Mouse (Mus musculus) spleen, adult 2 months (tissue): ENCODE measurements around the gene Mfsd12. TPM values are rescaled to one million over a fixed set of nuclear protein-coding genes. Genes with fewer than 3 reads are reported as not detected.

Experiments used
- DNase-seq, 2 experiments: peaks; one replicate each; pipeline versions ENCODE4 v3.0.0 to v3.0.0-alpha.2; 2012 to 2021; ENCODE audit warnings: low spot score in 2 of 2, low read depth in 1 of 2
- H3K27ac ChIP-seq: fragments of 200-500 bp; 2 replicates; pipeline ENCODE4 v1.5.1; 2012; ENCODE audit warnings: low read length, inconsistent platforms; ENCODE audit not compliant: insufficient read depth
- H3K27me3 ChIP-seq: fragments of 200-500 bp; 2 replicates; pipeline ENCODE4 v1.6.1; 2012; ENCODE audit warnings: mild to moderate bottlenecking, moderate library complexity, low read length, inconsistent platforms; ENCODE audit not compliant: control insufficient read depth, insufficient read depth
- H3K36me3 ChIP-seq: fragments of 200-500 bp; 2 replicates; pipeline ENCODE4 v1.6.1; 2012; ENCODE audit warnings: mild to moderate bottlenecking, low read length, inconsistent platforms; ENCODE audit not compliant: control insufficient read depth, insufficient read depth
- H3K4me1 ChIP-seq: fragments of 200-500 bp; 2 replicates; pipeline ENCODE4 v1.6.1; 2011; ENCODE audit warnings: inconsistent platforms; ENCODE audit not compliant: control insufficient read depth, insufficient read depth, insufficient read length
- H3K4me3 ChIP-seq: fragments of 200-500 bp; 2 replicates; pipeline ENCODE4 v1.5.1; 2011; ENCODE audit warnings: mild to moderate bottlenecking, inconsistent platforms; ENCODE audit not compliant: insufficient read depth, insufficient read length; ENCODE audit errors: extremely low read depth
- CTCF ChIP-seq: fragments of 200-500 bp; IDR thresholded peaks from 2 replicates; pipeline ENCODE4 v1.5.1; 2011; ENCODE audit warnings: mild to moderate bottlenecking, inconsistent platforms; ENCODE audit not compliant: insufficient read depth, insufficient read length, insufficient replicate concordance; ENCODE audit errors: extremely low read depth
- POLR2A ChIP-seq: fragments of 200-500 bp; IDR thresholded peaks from 2 replicates; pipeline ENCODE4 v1.6.1; 2011; ENCODE audit warnings: low read depth, low read length, inconsistent platforms
- WGBS: fragments of 180-500 bp; shearing (Covaris S2); methylation state at CpG from one replicate; pipeline ENCODE4 v1.1.7; 2018; 5-methylcytosine and 5-hydroxymethylcytosine counted together
- polyA plus RNA-seq: library from polyadenylated mRNA; depleted of rRNA; stranded (reverse); fragments of >200 nt; gene quantifications from 2 replicates; pipeline ENCODE4 v1.2.3, GENCODE M21; 2012

The Mfsd12 gene
- polyA plus RNA-seq, 1 experiment: 20.2 TPM

GRCm38 (mm10) chr10:81355533-81355932 is 1.8 kb upstream of the Mfsd12 start:
- no peak overlapping the region for H3K4me3 ChIP-seq
- no peaks in the 10 kb centered on the region for H3K27me3 ChIP-seq
- DNase-seq: no peak
- H3K27ac ChIP-seq: no peak overlapping the region
- peaks cover 19% of the 10 kb centered on the region; the same call in 1 of the 2 replicates for H3K4me1 ChIP-seq
- TF ChIP-seq POLR2A: no peak
- TF ChIP-seq CTCF: no peak
- 87% methylated on average over 4 of the region's 4 CpGs for WGBS
- no peaks in the 10 kb centered on the region for H3K36me3 ChIP-seq

DNA sequence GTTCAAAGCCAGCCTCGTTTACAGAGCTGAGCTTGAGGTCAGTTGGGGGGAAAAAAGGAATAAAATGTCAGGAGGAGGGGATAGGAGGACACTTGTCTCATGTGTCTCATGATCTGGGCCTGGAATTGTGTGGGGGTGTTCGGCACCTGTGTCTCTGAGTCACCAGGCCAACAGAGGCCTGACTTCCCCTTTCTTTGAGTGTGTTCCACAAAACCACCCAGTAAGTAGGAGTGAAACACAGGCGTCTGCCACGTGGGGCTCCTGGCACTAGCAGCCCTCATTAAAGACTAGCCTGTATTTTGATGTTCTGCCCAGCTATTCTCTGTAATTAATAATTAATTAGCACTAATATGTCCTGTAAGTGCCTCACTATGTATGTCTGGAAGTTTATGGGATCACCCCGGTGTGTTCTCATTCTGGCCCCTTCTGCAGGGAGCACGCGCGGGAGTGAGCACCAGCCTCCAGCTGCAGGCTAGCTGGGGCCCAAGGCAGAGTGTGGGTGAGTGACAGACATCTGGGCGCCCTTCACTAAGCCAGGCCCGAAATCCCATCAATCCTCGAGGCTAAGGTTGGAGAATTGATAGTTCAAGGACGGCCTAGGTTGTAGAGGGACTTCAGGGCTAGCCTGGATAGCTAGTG is 820 bp upstream of the Mfsd12 start:
- Histone ChIP-seq H3K27me3 (no peaks in the 10 kb centered on the region), H3K4me3 (peak overlapping the region; percentile 70; the same call in 1 of the 2 replicates), H3K36me3 (no peaks in the 10 kb centered on the region), H3K4me1 (peaks cover 19% of the 10 kb centered on the region; the same call in 1 of the 2 replicates), H3K27ac (peak overlapping the region; percentile 39)
- DNase-seq: peak; percentile 49 to 54
- no peak for TF ChIP-seq POLR2A
- TF ChIP-seq CTCF: no peak
- WGBS: 14% methylated on average over 12 of the region's 12 CpGs

DNA sequence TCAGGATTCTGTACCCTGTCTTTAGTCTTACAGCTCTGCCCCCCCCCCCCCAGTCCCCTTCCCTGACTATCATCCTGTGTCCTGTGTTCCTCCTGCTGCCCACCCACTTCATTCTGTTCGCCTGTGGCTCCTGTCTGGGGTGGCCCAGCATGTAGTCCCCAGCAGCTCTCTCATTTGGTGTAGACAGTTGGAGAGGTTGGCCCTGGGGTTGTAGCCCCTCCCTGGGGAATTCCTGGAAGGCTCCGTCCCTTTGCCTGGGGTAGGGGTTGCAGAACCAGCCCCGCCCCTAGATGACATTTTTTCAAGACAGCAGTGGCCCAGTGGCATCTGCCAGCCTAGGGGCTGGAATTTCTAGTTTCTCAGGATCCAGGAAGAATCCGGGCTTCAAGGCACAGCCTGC is 918 bp downstream of the Mfsd12 start:
- H3K4me3 ChIP-seq: peak overlapping the region; percentile 70
- no peaks in the 10 kb centered on the region for H3K36me3 ChIP-seq
- peaks cover 19% of the 10 kb centered on the region; the same call in 1 of the 2 replicates for H3K4me1 ChIP-seq
- H3K27me3 ChIP-seq: no peaks in the 10 kb centered on the region
- H3K27ac ChIP-seq: no peak overlapping the region
- TF ChIP-seq CTCF: no peak
- TF ChIP-seq POLR2A: no peak
- no peak for DNase-seq
- WGBS: 25% methylated on average over 4 of the region's 4 CpGs

GRCm38 (mm10) chr10:81358841-81359240 is 1.6 kb downstream of the Mfsd12 start:
- H3K27me3 ChIP-seq: no peaks in the 10 kb centered on the region
- WGBS: 36% methylated on average over 1 of the region's 1 CpGs
- H3K36me3 ChIP-seq: no peaks in the 10 kb centered on the region; the same call in 1 of the 2 replicates
- no peak for DNase-seq
- H3K4me1 ChIP-seq: peaks cover 19% of the 10 kb centered on the region
- H3K4me3 ChIP-seq: peak overlapping the region; percentile 14; the same call in 1 of the 2 replicates
- TF ChIP-seq POLR2A (no peak), CTCF (no peak)
- H3K27ac ChIP-seq: no peak overlapping the region; the same call in 1 of the 2 replicates

- H3K4me3 ChIP-seq: no peak overlapping the region
- WGBS: 87% methylated on average over 8 of the region's 8 CpGs
- H3K36me3 ChIP-seq: no peaks in the 10 kb centered on the region; the same call in 1 of the 2 replicates
- H3K4me1 ChIP-seq: peaks cover 19% of the 10 kb centered on the region
- DNase-seq: no peak
- H3K27ac ChIP-seq: no peak overlapping the region
- H3K27me3 ChIP-seq: no peaks in the 10 kb centered on the region
- TF ChIP-seq CTCF (no peak), POLR2A (no peak)
Observed at GRCm38 (mm10) chr10:81360721-81361120, 3.4 kb downstream of the Mfsd12 start.

- no peak overlapping the region; the same call in 1 of the 2 replicates for H3K27ac ChIP-seq
- peaks cover 12% of the 10 kb centered on the region for H3K4me1 ChIP-seq
- TF ChIP-seq CTCF: no peak
Observed at GRCm38 (mm10) chr10:81362336-81362949, 5.2 kb downstream of the Mfsd12 start.

More at GRCm38 (mm10) chr10:81362336-81362949, 5.2 kb downstream of the Mfsd12 start:
- Histone ChIP-seq H3K36me3 (peaks cover 7% of the 10 kb centered on the region), H3K4me3 (no peak overlapping the region), H3K27me3 (no peaks in the 10 kb centered on the region)
- 83% methylated on average over 12 of the region's 12 CpGs for WGBS
- DNase-seq: no peak
